Mouse (Mus musculus) limb, embryonic 11.5 days (tissue): ENCODE data around the gene Ilf3. TPM values are rescaled to one million over a fixed set of nuclear protein-coding genes. Genes with fewer than 3 reads are reported as not detected.
"Not testable (repeated sequence)": the region's sequence is repeated elsewhere in the genome, so short reads cannot be mapped to it uniquely, and the experiment has no call there.

Source experiments
- ATAC-seq: fragments of 200-750 bp; cut with Nextera tagmentation; 2 replicates; pipeline ENCODE4 v1.8.0; 2017; ENCODE audit warnings: low read depth; ENCODE audit not compliant: insufficient number of reproducible peaks, low FRiP score, low TSS enrichment
- DNase-seq: peaks from one replicate; pipeline ENCODE4 v3.0.0-alpha.2; 2015; ENCODE audit warnings: low spot score
- H3K27ac ChIP-seq: fragments of 300-500 bp; sonication (generic); replicated peaks from 2 replicates; pipeline ENCODE4 v1.5.1; 2014; ENCODE audit warnings: low read depth, mild to moderate bottlenecking, low read length
- H3K27me3 ChIP-seq: fragments of 300-500 bp; sonication (generic); 2 replicates; pipeline ENCODE4 v1.6.1; 2014; ENCODE audit warnings: mild to moderate bottlenecking, low read length, mixed read lengths; ENCODE audit not compliant: control insufficient read depth, insufficient read depth
- H3K36me3 ChIP-seq: fragments of 300-500 bp; sonication (generic); 2 replicates; pipeline ENCODE4 v1.6.1; 2014; ENCODE audit warnings: mild to moderate bottlenecking, low read length, moderate library complexity, mixed read lengths; ENCODE audit not compliant: control insufficient read depth, insufficient read depth
- H3K4me1 ChIP-seq: fragments of 300-500 bp; sonication (generic); 2 replicates; pipeline ENCODE4 v1.6.1; 2014; ENCODE audit warnings: low read length, mixed read lengths; ENCODE audit not compliant: control insufficient read depth, insufficient read depth
- H3K4me2 ChIP-seq: fragments of 300-500 bp; sonication (generic); 2 replicates; pipeline ENCODE4 v1.6.1; 2014; ENCODE audit warnings: low read depth, mild to moderate bottlenecking, moderate library complexity; ENCODE audit not compliant: severe bottlenecking
- H3K4me3 ChIP-seq: fragments of 300-500 bp; sonication (generic); 2 replicates; pipeline ENCODE4 v1.5.1; 2014; ENCODE audit warnings: low read depth, low read length
- H3K9ac ChIP-seq: fragments of 300-500 bp; sonication (generic); 2 replicates; pipeline ENCODE4 v1.6.1; 2014; ENCODE audit warnings: mild to moderate bottlenecking, low read length
- H3K9me3 ChIP-seq: fragments of 300-500 bp; sonication (generic); 2 replicates; pipeline ENCODE4 v1.6.1; 2016; ENCODE audit warnings: low read length; ENCODE audit not compliant: control insufficient read depth
- WGBS: fragments of 180-500 bp; shearing (Covaris S2); extraction: QIAGEN DNeasy Blood & Tissue Kit; methylation state at CpG from one replicate; pipeline ENCODE4 v1.1.7; 2014; 5-methylcytosine and 5-hydroxymethylcytosine counted together
- polyA plus RNA-seq: library from polyadenylated mRNA; unstranded; fragments of >200 nt; fragmentation: Nextera tagmentation; extraction: Ambion mirVana; gene quantifications from 2 replicates; pipeline ENCODE4 v1.2.1, GENCODE M21; 2014

Ilf3 gene
- 268 and 285 TPM in 2 replicates for polyA plus RNA-seq

DNA sequence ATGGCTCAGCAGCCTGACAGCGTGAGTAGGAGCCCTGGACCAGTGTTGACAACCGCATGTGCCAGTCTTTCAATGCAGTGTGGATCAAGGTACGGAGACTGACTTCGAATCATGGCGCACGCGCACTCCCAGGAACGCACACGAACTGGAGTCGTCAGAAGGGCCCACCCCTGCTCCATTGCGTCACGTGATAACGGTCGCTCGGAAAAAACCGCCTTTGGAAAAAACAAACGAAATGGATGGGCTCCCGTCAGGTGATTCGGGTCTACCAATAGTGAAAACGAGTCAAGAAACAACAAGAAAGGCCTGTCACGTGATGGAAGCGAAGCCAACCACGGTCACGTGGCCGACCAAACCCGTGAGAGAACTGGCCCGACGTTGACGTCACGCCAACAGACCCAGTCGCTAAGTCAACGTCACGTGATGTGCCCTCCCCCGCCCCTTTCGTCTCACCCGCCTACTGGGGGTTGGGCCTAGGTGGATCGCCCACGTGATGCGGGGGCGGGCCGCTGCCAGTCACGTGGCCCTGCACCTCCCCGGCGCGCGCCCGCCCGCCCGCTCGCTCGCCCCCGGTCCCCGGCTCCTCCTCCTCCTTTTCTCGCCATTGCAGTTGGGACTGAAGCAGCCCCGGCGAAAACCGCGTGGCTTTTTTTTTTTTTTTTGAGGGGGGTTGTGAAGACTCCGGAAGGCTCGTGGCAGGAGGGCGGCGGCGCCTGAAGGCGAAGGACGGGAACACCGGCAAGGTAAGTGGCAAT is at the start of gene Ilf3:
Gene Ilf3 (plus strand): TSS at position 515 of the 755 bp plus-strand sequence.
- Histone ChIP-seq H3K4me1 (peaks cover 6% of the 10 kb centered on the region; the same call in 1 of the 2 replicates), H3K36me3 (peaks cover 3% of the 10 kb centered on the region; the same call in 1 of the 2 replicates), H3K27ac (peak within 1 kb of the TSS; percentile 84), H3K9ac (peak within 1 kb of the TSS; percentile 76), H3K4me3 (peak within 1 kb of the TSS; percentile 63), H3K27me3 (0 out of 2 replicates have a peak, but pooled peaks cover 3% of the 10 kb centered on the region), H3K9me3 (no peaks in the 10 kb centered on the region), H3K4me2 (peak within 1 kb of the TSS; percentile 76)
- under 1% methylated on average over 53 of the region's 66 CpGs for WGBS
- DNase-seq (peak; percentile 100), ATAC-seq (peak; percentile 94)

DNA sequence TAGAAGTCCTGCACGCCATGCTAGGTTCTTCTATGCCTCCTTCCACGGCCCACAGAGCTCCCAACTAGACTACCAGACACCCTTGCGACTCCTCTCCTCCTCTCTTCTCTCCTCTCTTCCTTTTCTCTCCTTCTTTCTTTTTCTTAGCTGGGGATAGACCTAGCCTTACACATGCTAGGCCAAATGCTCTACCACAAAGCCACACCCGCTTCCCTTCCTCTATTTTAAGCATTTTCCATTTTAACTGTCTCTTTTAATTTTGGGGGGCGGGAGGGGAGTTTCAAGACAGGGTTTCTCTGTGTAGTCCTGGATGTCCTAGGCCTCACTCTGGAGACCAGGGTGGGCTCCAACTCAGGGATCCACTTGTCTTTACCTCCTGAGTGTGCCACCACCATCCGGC is 48.9 kb upstream of the Ilf3 start:
- H3K9ac ChIP-seq: no peak overlapping the region
- WGBS: 88% methylated on average over 6 of the region's 6 CpGs

DNA sequence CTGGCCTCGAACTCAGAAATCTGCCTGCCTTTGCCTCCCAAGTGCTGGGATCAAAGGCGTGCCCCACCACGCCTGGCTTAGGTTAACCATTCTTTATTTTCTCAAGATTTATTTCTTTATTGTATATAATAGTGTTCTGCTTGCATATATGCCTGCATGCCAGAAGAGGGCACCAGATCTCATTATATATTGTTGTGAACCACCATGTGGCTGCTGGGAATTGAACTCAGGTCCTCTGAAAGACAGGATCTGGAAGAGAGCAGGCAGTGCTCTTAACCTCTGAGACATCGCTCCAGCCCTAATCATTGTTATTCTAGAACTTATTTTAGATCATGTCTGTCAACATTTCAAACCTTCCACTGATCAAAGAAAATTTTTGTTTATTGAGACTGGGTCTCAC is 48.2 kb upstream of the Ilf3 start:
- Histone ChIP-seq H3K9me3 (no peaks in the 10 kb centered on the region), H3K4me1 (peaks cover 10% of the 10 kb centered on the region), H3K4me2 (no peak overlapping the region), H3K4me3 (no peak overlapping the region), H3K36me3 (no peaks in the 10 kb centered on the region), H3K27me3 (no peaks in the 10 kb centered on the region), H3K27ac (no peak overlapping the region), H3K9ac (no peak overlapping the region)
- ATAC-seq (no peak), DNase-seq (no peak)
- WGBS: 91% methylated on average over 4 of the region's 4 CpGs

More for the DNA sequence above, 48.9 kb upstream of the Ilf3 start:
- Histone ChIP-seq H3K9me3 (no peaks in the 10 kb centered on the region), H3K36me3 (no peaks in the 10 kb centered on the region), H3K4me1 (peaks cover 10% of the 10 kb centered on the region), H3K4me3 (no peak overlapping the region), H3K27ac (no peak overlapping the region), H3K4me2 (no peak overlapping the region), H3K27me3 (no peaks in the 10 kb centered on the region)
- ATAC-seq: no peak
- DNase-seq: no peak

- H3K27ac ChIP-seq: no peak overlapping the region
- WGBS: 36% methylated on average over 4 of the region's 4 CpGs
- H3K4me1 ChIP-seq: peaks cover 10% of the 10 kb centered on the region
- no peaks in the 10 kb centered on the region for H3K27me3 ChIP-seq
- H3K4me2 ChIP-seq: peak overlapping the region; percentile 61
- H3K36me3 ChIP-seq: no peaks in the 10 kb centered on the region
- H3K4me3 ChIP-seq: peak overlapping the region; percentile 76
- peak; percentile 23; the same call in 1 of the 2 replicates for ATAC-seq
- no peaks in the 10 kb centered on the region for H3K9me3 ChIP-seq
- no peak for DNase-seq
- no peak overlapping the region for H3K9ac ChIP-seq
Observed at GRCm38 (mm10) chr9:21320280-21320618, 47.4 kb upstream of the Ilf3 start.

DNA sequence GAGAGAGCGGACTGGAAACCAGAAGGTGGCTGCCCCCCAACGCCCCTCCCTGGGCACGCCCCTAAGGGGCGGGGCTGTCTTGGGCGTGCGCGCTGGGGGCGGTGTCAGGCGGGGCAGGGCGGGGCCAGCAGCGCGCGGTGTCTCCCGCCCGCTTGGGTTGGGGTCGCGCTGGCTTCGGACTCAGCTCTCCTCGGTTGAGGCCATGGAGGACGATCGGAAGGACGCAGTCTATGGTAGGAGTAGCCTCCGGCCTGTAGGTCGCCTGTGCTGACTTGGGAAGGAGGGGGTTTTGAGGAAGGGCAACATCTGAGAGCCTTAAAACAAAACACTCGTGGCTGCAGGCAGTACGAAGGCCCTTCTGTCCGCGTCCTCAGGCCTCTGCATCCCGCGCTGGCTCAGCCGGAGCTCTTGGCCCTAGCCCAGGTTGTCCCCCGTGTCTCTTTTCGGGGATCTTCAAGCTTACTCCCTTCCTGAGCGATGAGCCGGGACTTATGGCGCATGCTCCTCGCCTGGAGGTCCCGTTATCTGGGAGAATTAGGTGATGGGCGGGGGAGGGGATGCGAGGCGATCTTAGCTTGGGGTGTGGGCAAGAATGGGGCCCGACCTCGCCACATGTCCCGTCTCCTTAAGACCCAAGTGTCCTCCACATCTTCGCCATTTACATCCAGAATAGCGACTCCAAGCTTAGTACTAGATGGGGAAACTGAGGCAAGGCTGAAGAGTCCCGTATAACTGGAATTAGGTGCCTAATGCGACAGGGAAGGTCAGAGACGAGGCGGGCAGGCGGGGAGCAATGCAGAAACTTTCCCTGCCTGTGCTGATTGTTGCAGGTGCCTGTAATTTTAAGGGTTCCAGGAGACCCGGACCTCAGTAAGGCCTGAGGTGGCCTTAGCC is 46.8 kb upstream of the Ilf3 start, which contains the start of gene Slc44a2:
Gene Slc44a2 (plus strand): TSS at position 80 of the 894 bp plus-strand sequence.
- Histone ChIP-seq H3K4me2 (peak within 1 kb of the TSS; percentile 61), H3K4me1 (peaks cover 10% of the 10 kb centered on the region), H3K27me3 (no peaks in the 10 kb centered on the region), H3K9ac (peak within 1 kb of the TSS; percentile 76), H3K27ac (no peak within 1 kb of the TSS), H3K9me3 (no peaks in the 10 kb centered on the region), H3K4me3 (peak within 1 kb of the TSS; percentile 76), H3K36me3 (no peaks in the 10 kb centered on the region)
- DNase-seq (peak; percentile 95), ATAC-seq (peak; percentile 93)
- WGBS: 1% methylated on average over 52 of the region's 52 CpGs

GRCm38 (mm10) chr9:21321513-21321835 is 46.2 kb upstream of the Ilf3 start:
- no peaks in the 10 kb centered on the region for H3K36me3 ChIP-seq
- H3K27ac ChIP-seq: no peak overlapping the region
- peak overlapping the region; percentile 61 for H3K4me2 ChIP-seq
- ATAC-seq (no peak), DNase-seq (no peak)
- H3K9me3 ChIP-seq: no peaks in the 10 kb centered on the region
- H3K9ac ChIP-seq: peak overlapping the region; percentile 76
- H3K4me3 ChIP-seq: peak overlapping the region; percentile 76
- H3K27me3 ChIP-seq: no peaks in the 10 kb centered on the region
- 14% methylated on average over 6 of the region's 6 CpGs for WGBS
- peaks cover 10% of the 10 kb centered on the region for H3K4me1 ChIP-seq

DNA sequence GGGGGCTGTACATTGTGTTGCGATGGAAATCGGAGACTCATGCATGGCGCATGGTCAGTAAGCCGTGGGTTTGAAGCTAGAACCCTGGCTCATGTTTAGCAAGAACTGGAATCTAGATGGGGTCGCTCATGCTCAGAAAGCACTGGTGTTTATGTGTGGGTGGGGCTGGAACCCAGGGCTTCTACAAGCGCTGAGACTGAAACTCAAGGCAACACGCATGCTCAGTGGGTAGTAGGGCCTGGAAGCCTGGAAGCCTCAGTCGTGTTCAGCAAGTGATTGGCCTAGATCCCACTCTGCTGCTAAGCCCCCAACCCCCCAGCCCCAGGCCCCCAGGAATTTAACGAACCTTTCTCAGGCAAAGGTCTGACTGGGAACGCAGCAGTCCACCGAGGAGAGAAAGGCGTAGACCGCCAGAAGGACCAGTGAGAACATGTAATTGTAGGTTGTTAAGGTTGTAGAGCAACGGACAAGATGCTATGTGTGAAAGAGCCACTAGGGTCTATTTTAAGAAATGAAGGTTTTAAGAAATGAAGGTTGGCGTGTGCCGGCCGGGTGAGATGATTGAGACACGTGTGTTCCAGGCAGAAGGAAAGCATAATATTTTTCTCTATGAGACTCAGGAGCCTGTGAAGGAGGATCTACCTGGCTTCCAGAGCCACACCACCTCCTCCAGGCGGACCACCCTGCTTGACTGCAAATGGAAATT is 45.3 kb upstream of the Ilf3 start:
- H3K9ac ChIP-seq: no peak overlapping the region
- no peak overlapping the region for H3K27ac ChIP-seq

DNA sequence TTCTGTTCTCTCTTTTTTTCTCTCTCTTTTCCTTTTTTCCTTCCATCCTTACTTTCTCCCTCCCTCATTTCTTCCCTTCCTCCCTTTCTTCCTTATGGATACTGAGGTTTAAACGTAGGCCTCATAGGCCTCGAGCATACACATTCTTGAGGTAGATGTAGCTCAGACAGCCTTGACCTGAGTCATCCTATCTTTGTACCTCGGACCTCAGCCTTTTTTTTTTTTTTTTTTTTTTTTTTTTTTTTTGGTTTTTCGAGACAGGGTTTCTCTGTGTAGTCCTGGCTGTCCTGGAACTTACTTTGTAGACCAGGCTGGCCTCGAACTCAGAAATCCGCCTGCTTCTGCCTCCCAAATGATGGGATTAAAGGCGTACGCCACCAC is 44.8 kb upstream of the Ilf3 start:
- not testable (repeated sequence) for H3K27ac ChIP-seq, DNase-seq, H3K9ac ChIP-seq, ATAC-seq, H3K4me3 ChIP-seq, H3K36me3 ChIP-seq, H3K4me2 ChIP-seq, H3K9me3 ChIP-seq, H3K27me3 ChIP-seq
- 90% methylated on average over 7 of the region's 8 CpGs for WGBS
- H3K4me1 ChIP-seq: peaks cover 10% of the 10 kb centered on the region

More for the DNA sequence above, 45.3 kb upstream of the Ilf3 start:
- no peak overlapping the region for H3K4me2 ChIP-seq
- H3K36me3 ChIP-seq: no peaks in the 10 kb centered on the region
- no peaks in the 10 kb centered on the region for H3K9me3 ChIP-seq
- no peaks in the 10 kb centered on the region for H3K27me3 ChIP-seq
- H3K4me3 ChIP-seq: no peak overlapping the region
- no peak for DNase-seq
- ATAC-seq: no peak
- peaks cover 10% of the 10 kb centered on the region for H3K4me1 ChIP-seq
- 86% methylated on average over 19 of the region's 19 CpGs for WGBS
